Mouse (Mus musculus) stomach, adult 2 months (tissue): Measurements from ENCODE around the gene Vdac2. TPM values are rescaled to one million over a fixed set of nuclear protein-coding genes. Genes with fewer than 3 reads are reported as not detected.

Experiments used
- polyA plus RNA-seq: library from polyadenylated mRNA; depleted of rRNA; stranded (reverse); fragments of >200 nt; gene quantifications from 2 replicates; pipeline ENCODE4 v1.2.3, GENCODE M21; 2012; rRNA removed

The Vdac2 gene
- polyA plus RNA-seq: 185 and 211 TPM in 2 replicates

GRCm38 (mm10) chr14:21824938-21825337 lies at the start of gene Vdac2:
Vdac2 (plus strand) TSS chr14:21825238.

GRCm38 (mm10) chr14:21848166-21849154 lies 23.4 kb downstream of the Vdac2 start, which contains the start of gene Comtd1:
Comtd1 (minus strand) TSS chr14:21848977.

Other genes with a start within 250 kb of the Vdac2 start
- gene Dupd1, start 110.7 kb upstream of the Vdac2 start, polyA plus RNA-seq: 0.29 and 0.30 TPM in 2 replicates
- 11.1 and 15.3 TPM in 2 replicates for gene Samd8, start 74.7 kb upstream of the Vdac2 start, polyA plus RNA-seq
- gene Dusp13, start 74.1 kb upstream of the Vdac2 start, polyA plus RNA-seq: 18.5 and 19.5 TPM in 2 replicates
- gene Comtd1, start 23.7 kb downstream of the Vdac2 start, polyA plus RNA-seq: 55.0 and 74.9 TPM in 2 replicates
- gene Zfp503, start 164.4 kb downstream of the Vdac2 start, polyA plus RNA-seq: 40.2 and 48.4 TPM in 2 replicates
- 0.06 TPM in 1 of 2 replicates, not detected in the other for gene Lrmda, start 194.5 kb downstream of the Vdac2 start, polyA plus RNA-seq